Mouse (Mus musculus) midbrain, embryonic 15.5 days (tissue): ENCODE measurements around the gene Ascc2. TPM values are rescaled to one million over a fixed set of nuclear protein-coding genes. Genes with fewer than 3 reads are reported as not detected.

Experiments used
- ATAC-seq: fragments of 200-750 bp; cut with Nextera tagmentation; replicated peaks from 2 replicates; pipeline ENCODE4 v1.8.0; 2017; ENCODE audit warnings: moderate TSS enrichment
- H3K27ac ChIP-seq: fragments of 300-500 bp; sonication (generic); 2 replicates; pipeline ENCODE4 v1.5.1; 2015; ENCODE audit warnings: mild to moderate bottlenecking, inconsistent platforms
- H3K27me3 ChIP-seq: fragments of 300-500 bp; sonication (generic); replicated peaks from 2 replicates; pipeline ENCODE4 v1.6.1; 2015; ENCODE audit warnings: inconsistent platforms
- H3K36me3 ChIP-seq: fragments of 300-500 bp; sonication (generic); replicated peaks from 2 replicates; pipeline ENCODE4 v1.6.1; 2015; ENCODE audit warnings: inconsistent platforms
- H3K4me1 ChIP-seq: fragments of 300-500 bp; sonication (generic); 2 replicates; pipeline ENCODE4 v1.6.1; 2015; ENCODE audit warnings: inconsistent platforms
- H3K4me2 ChIP-seq: fragments of 300-500 bp; sonication (generic); 2 replicates; pipeline ENCODE4 v1.6.1; 2015; ENCODE audit warnings: inconsistent platforms, mild to moderate bottlenecking, moderate library complexity
- H3K4me3 ChIP-seq: fragments of 300-500 bp; sonication (generic); 2 replicates; pipeline ENCODE4 v1.5.1; 2015; ENCODE audit warnings: mild to moderate bottlenecking, inconsistent platforms
- H3K9ac ChIP-seq: fragments of 300-500 bp; sonication (generic); 2 replicates; pipeline ENCODE4 v1.6.1; 2015; ENCODE audit warnings: mild to moderate bottlenecking, inconsistent platforms
- H3K9me3 ChIP-seq: fragments of 300-500 bp; sonication (generic); 2 replicates; pipeline ENCODE4 v1.6.1; 2016; ENCODE audit warnings: inconsistent platforms
- WGBS: fragments of 180-500 bp; shearing (Covaris S2); methylation state at CpG from one replicate; pipeline ENCODE4 v1.1.7; 2015; ENCODE audit warnings: mixed read lengths; 5-methylcytosine and 5-hydroxymethylcytosine counted together
- polyA plus RNA-seq: library from polyadenylated mRNA; unstranded; fragments of >200 nt; fragmentation: Nextera tagmentation; extraction: Ambion mirVana; gene quantifications from 2 replicates; pipeline ENCODE4 v1.2.1, GENCODE M21; 2015

Ascc2 gene
- polyA plus RNA-seq, 1 experiment from 2014 or later: 24.4 TPM

GRCm38 (mm10) chr11:4606541-4606940 lies 31.0 kb upstream of the Ascc2 start:
- 80% methylated on average over 1 of the region's 1 CpGs for WGBS
- H3K4me1 ChIP-seq: peaks cover 12% of the 10 kb centered on the region; the same call in 1 of the 2 replicates
- no peak overlapping the region for H3K4me3 ChIP-seq
- H3K9me3 ChIP-seq: no peaks in the 10 kb centered on the region
- no peaks in the 10 kb centered on the region for H3K27me3 ChIP-seq
- no peak overlapping the region for H3K9ac ChIP-seq
- H3K4me2 ChIP-seq: no peak overlapping the region
- H3K36me3 ChIP-seq: no peaks in the 10 kb centered on the region
- no peak overlapping the region for H3K27ac ChIP-seq
- no peak for ATAC-seq

GRCm38 (mm10) chr11:4611904-4612303 lies 25.6 kb upstream of the Ascc2 start:
- no peak overlapping the region for H3K9ac ChIP-seq
- 67% methylated on average over 2 of the region's 2 CpGs for WGBS
- H3K4me2 ChIP-seq: no peak overlapping the region
- no peak overlapping the region for H3K4me3 ChIP-seq
- no peak overlapping the region for H3K27ac ChIP-seq
- H3K36me3 ChIP-seq: no peaks in the 10 kb centered on the region
- H3K4me1 ChIP-seq: no peaks in the 10 kb centered on the region
- H3K9me3 ChIP-seq: no peaks in the 10 kb centered on the region
- H3K27me3 ChIP-seq: no peaks in the 10 kb centered on the region
- no peak for ATAC-seq

GRCm38 (mm10) chr11:4620017-4620485 lies 17.5 kb upstream of the Ascc2 start, which contains the start of gene Gm11032:
Gm11032 (plus strand) TSS chr11:4620067.
- 86% methylated on average over 16 of the region's 16 CpGs for WGBS
- Histone ChIP-seq H3K4me1 (no peaks in the 10 kb centered on the region), H3K27me3 (no peaks in the 10 kb centered on the region), H3K4me2 (no peak within 1 kb of the TSS), H3K9ac (no peak within 1 kb of the TSS), H3K4me3 (no peak within 1 kb of the TSS), H3K27ac (no peak within 1 kb of the TSS), H3K9me3 (no peaks in the 10 kb centered on the region), H3K36me3 (no peaks in the 10 kb centered on the region)
- no peak for ATAC-seq

- Histone ChIP-seq H3K9me3 (no peaks in the 10 kb centered on the region), H3K4me1 (no peaks in the 10 kb centered on the region), H3K4me3 (no peak overlapping the region), H3K4me2 (no peak overlapping the region), H3K27me3 (no peaks in the 10 kb centered on the region), H3K27ac (no peak overlapping the region), H3K36me3 (no peaks in the 10 kb centered on the region), H3K9ac (no peak overlapping the region)
- no peak for ATAC-seq
- 54% methylated on average over 13 of the region's 13 CpGs for WGBS
These were observed 16.9 kb upstream of the Ascc2 start for GRCm38 (mm10) chr11:4620501-4621108.

- no peak for ATAC-seq
- Histone ChIP-seq H3K9ac (no peak overlapping the region), H3K36me3 (no peaks in the 10 kb centered on the region), H3K9me3 (no peaks in the 10 kb centered on the region), H3K4me3 (no peak overlapping the region), H3K4me1 (0 out of 2 replicates have a peak, but pooled peaks cover 5% of the 10 kb centered on the region), H3K27me3 (no peaks in the 10 kb centered on the region), H3K27ac (no peak overlapping the region), H3K4me2 (no peak overlapping the region)
- WGBS: 80% methylated on average over 4 of the region's 4 CpGs
These were observed 15.7 kb upstream of the Ascc2 start for GRCm38 (mm10) chr11:4621866-4622265.

GRCm38 (mm10) chr11:4622442-4622986 lies 15.0 kb upstream of the Ascc2 start:
- no peaks in the 10 kb centered on the region for H3K27me3 ChIP-seq
- H3K9me3 ChIP-seq: no peaks in the 10 kb centered on the region
- 0 out of 2 replicates have a peak, but pooled peaks cover 5% of the 10 kb centered on the region for H3K4me1 ChIP-seq
- ATAC-seq: no peak
- no peak overlapping the region for H3K27ac ChIP-seq
- no peak overlapping the region for H3K4me3 ChIP-seq
- H3K4me2 ChIP-seq: no peak overlapping the region
- no peaks in the 10 kb centered on the region for H3K36me3 ChIP-seq
- WGBS: 77% methylated on average over 7 of the region's 7 CpGs
- no peak overlapping the region for H3K9ac ChIP-seq

GRCm38 (mm10) chr11:4622997-4623396 lies 14.6 kb upstream of the Ascc2 start:
- no peaks in the 10 kb centered on the region for H3K36me3 ChIP-seq
- H3K4me1 ChIP-seq: 0 out of 2 replicates have a peak, but pooled peaks cover 5% of the 10 kb centered on the region
- no peak overlapping the region for H3K27ac ChIP-seq
- no peak overlapping the region for H3K4me3 ChIP-seq
- no peaks in the 10 kb centered on the region for H3K9me3 ChIP-seq
- WGBS: 47% methylated on average over 5 of the region's 5 CpGs
- H3K27me3 ChIP-seq: no peaks in the 10 kb centered on the region
- H3K9ac ChIP-seq: no peak overlapping the region
- H3K4me2 ChIP-seq: no peak overlapping the region
- no peak for ATAC-seq

- no peak; the same call in 1 of the 2 replicates for ATAC-seq
- Histone ChIP-seq H3K4me1 (peaks cover 10% of the 10 kb centered on the region; the same call in 1 of the 2 replicates), H3K27ac (peak overlapping the region; percentile 59)
These were observed 11.6 kb upstream of the Ascc2 start for GRCm38 (mm10) chr11:4625931-4626330.

GRCm38 (mm10) chr11:4627636-4628035 lies 9.9 kb upstream of the Ascc2 start:
- no peak for ATAC-seq
- H3K36me3 ChIP-seq: no peaks in the 10 kb centered on the region

More at GRCm38 (mm10) chr11:4625931-4626330, 11.6 kb upstream of the Ascc2 start:
- Histone ChIP-seq H3K4me2 (no peak overlapping the region), H3K9ac (no peak overlapping the region), H3K9me3 (no peaks in the 10 kb centered on the region), H3K27me3 (no peaks in the 10 kb centered on the region), H3K36me3 (no peaks in the 10 kb centered on the region), H3K4me3 (no peak overlapping the region)
- 58% methylated on average over 7 of the region's 7 CpGs for WGBS

GRCm38 (mm10) chr11:4629861-4630280 lies 7.7 kb upstream of the Ascc2 start:
- Histone ChIP-seq H3K27ac (0 out of 2 replicates have a peak overlapping the region, but pooled peaks have one; percentile 38), H3K9ac (no peak overlapping the region), H3K4me2 (no peak overlapping the region), H3K4me3 (no peak overlapping the region), H3K36me3 (no peaks in the 10 kb centered on the region), H3K9me3 (no peaks in the 10 kb centered on the region), H3K4me1 (peaks cover 10% of the 10 kb centered on the region; the same call in 1 of the 2 replicates), H3K27me3 (no peaks in the 10 kb centered on the region)
- ATAC-seq: no peak
- WGBS: 26% methylated on average over 8 of the region's 8 CpGs

More at GRCm38 (mm10) chr11:4627636-4628035, 9.9 kb upstream of the Ascc2 start:
- 60% methylated on average over 7 of the region's 7 CpGs for WGBS
- H3K4me1 ChIP-seq: peaks cover 10% of the 10 kb centered on the region; the same call in 1 of the 2 replicates
- no peaks in the 10 kb centered on the region for H3K9me3 ChIP-seq
- no peak overlapping the region for H3K4me2 ChIP-seq
- H3K4me3 ChIP-seq: no peak overlapping the region
- no peak overlapping the region for H3K27ac ChIP-seq
- no peak overlapping the region for H3K9ac ChIP-seq
- no peaks in the 10 kb centered on the region for H3K27me3 ChIP-seq

GRCm38 (mm10) chr11:4633420-4633819 lies 4.1 kb upstream of the Ascc2 start:
- Histone ChIP-seq H3K4me2 (no peak overlapping the region), H3K9ac (no peak overlapping the region), H3K27ac (no peak overlapping the region), H3K36me3 (no peaks in the 10 kb centered on the region), H3K4me1 (peaks cover 9% of the 10 kb centered on the region), H3K4me3 (no peak overlapping the region), H3K9me3 (no peaks in the 10 kb centered on the region), H3K27me3 (no peaks in the 10 kb centered on the region)
- no peak for ATAC-seq
- 57% methylated on average over 2 of the region's 2 CpGs for WGBS

GRCm38 (mm10) chr11:4634395-4634794 lies 3.2 kb upstream of the Ascc2 start:
- Histone ChIP-seq H3K27me3 (no peaks in the 10 kb centered on the region), H3K4me2 (no peak overlapping the region), H3K9me3 (no peaks in the 10 kb centered on the region), H3K4me3 (no peak overlapping the region), H3K36me3 (no peaks in the 10 kb centered on the region), H3K27ac (no peak overlapping the region), H3K4me1 (peaks cover 19% of the 10 kb centered on the region), H3K9ac (no peak overlapping the region)
- ATAC-seq: no peak
- WGBS: 81% methylated on average over 5 of the region's 5 CpGs
